Mouse (Mus musculus) hindbrain, embryonic 14.5 days (tissue): ENCODE measurements at regions not wholly inside any gene's neighbourhood (a gene's known extent, or its start where the extent isn't known, plus 50 kb on each side); places are given as distances from the start of the nearest gene placed in this dataset.
"Not testable (repeated sequence)": the region's sequence is repeated elsewhere in the genome, so short reads cannot be mapped to it uniquely, and the experiment has no call there.

ENCODE experiments used
- ATAC-seq: fragments of 200-750 bp; cut with Nextera tagmentation; 2 replicates; pipeline ENCODE4 v1.8.0; 2017; ENCODE audit warnings: moderate number of reproducible peaks, mild to moderate bottlenecking, moderate TSS enrichment, moderate library complexity; ENCODE audit not compliant: low FRiP score
- DNase-seq: peaks from one replicate; pipeline ENCODE4 v3.0.0-alpha.2; 2015; ENCODE audit warnings: low spot score
- H3K27ac ChIP-seq: fragments of 300-500 bp; sonication (generic); 2 replicates; pipeline ENCODE4 v1.5.1; 2014; ENCODE audit warnings: mild to moderate bottlenecking, moderate library complexity
- H3K27me3 ChIP-seq: fragments of 300-500 bp; sonication (generic); 2 replicates; pipeline ENCODE4 v1.6.1; 2014; ENCODE audit warnings: mild to moderate bottlenecking, low read length, mixed read lengths; ENCODE audit not compliant: control insufficient read depth, insufficient read depth
- H3K36me3 ChIP-seq: fragments of 300-500 bp; sonication (generic); replicated peaks from 2 replicates; pipeline ENCODE4 v1.6.1; 2014; ENCODE audit not compliant: control insufficient read depth, insufficient read depth
- H3K4me1 ChIP-seq: fragments of 300-500 bp; sonication (generic); replicated peaks from 2 replicates; pipeline ENCODE4 v1.6.1; 2014; ENCODE audit warnings: antibody characterized with exemption, low read length, mixed read lengths; ENCODE audit not compliant: control insufficient read depth, insufficient read depth
- H3K4me2 ChIP-seq: fragments of 300-500 bp; sonication (generic); replicated peaks from 2 replicates; pipeline ENCODE4 v1.6.1; 2014; ENCODE audit warnings: mild to moderate bottlenecking, moderate library complexity
- H3K4me3 ChIP-seq: fragments of 300-500 bp; sonication (generic); replicated peaks from 2 replicates; pipeline ENCODE4 v1.5.1; 2014; ENCODE audit warnings: mild to moderate bottlenecking, low read length
- H3K9ac ChIP-seq: fragments of 300-500 bp; sonication (generic); 2 replicates; pipeline ENCODE4 v1.6.1; 2014
- H3K9me3 ChIP-seq: fragments of 300-500 bp; sonication (generic); 2 replicates; pipeline ENCODE4 v1.6.1; 2016; ENCODE audit warnings: low read length; ENCODE audit not compliant: control insufficient read depth
- WGBS: fragments of 180-500 bp; shearing (Covaris S2); extraction: QIAGEN DNeasy Blood & Tissue Kit; methylation state at CpG from one replicate; pipeline ENCODE4 v1.1.7; 2014; 5-methylcytosine and 5-hydroxymethylcytosine counted together

GRCm38 (mm10) chr11:111996395-111996794, 785.6 kb upstream of the Sox9 start:
- Histone ChIP-seq H3K27ac (no peak overlapping the region), H3K27me3 (no peaks in the 10 kb centered on the region), H3K4me1 (no peaks in the 10 kb centered on the region), H3K4me2 (no peak overlapping the region), H3K9ac (no peak overlapping the region), H3K36me3 (no peaks in the 10 kb centered on the region), H3K4me3 (no peak overlapping the region), H3K9me3 (no peaks in the 10 kb centered on the region)
- 74% methylated on average over 4 of the region's 4 CpGs for WGBS
- DNase-seq = no peak
- no peak for ATAC-seq

- not testable (repeated sequence) for H3K9me3 ChIP-seq, H3K4me2 ChIP-seq, H3K4me1 ChIP-seq, H3K9ac ChIP-seq, H3K27me3 ChIP-seq, H3K4me3 ChIP-seq, H3K27ac ChIP-seq, DNase-seq, H3K36me3 ChIP-seq
- ATAC-seq = peak; percentile 80; the same call in 1 of the 2 replicates
- 100% methylated on average over 1 of the region's 2 CpGs for WGBS
Measured at GRCm38 (mm10) chr11:112010848-112011247, 771.2 kb upstream of the Sox9 start.

- Histone ChIP-seq H3K4me2 (no peak overlapping the region), H3K4me3 (no peak overlapping the region), H3K36me3 (no peaks in the 10 kb centered on the region), H3K9ac (no peak overlapping the region), H3K4me1 (no peaks in the 10 kb centered on the region), H3K27ac (no peak overlapping the region), H3K9me3 (no peaks in the 10 kb centered on the region), H3K27me3 (no peaks in the 10 kb centered on the region)
- ATAC-seq = no peak
- DNase-seq = no peak
- WGBS = 91% methylated on average over 3 of the region's 3 CpGs
Measured at GRCm38 (mm10) chr11:112017906-112018305, 764.1 kb upstream of the Sox9 start.

GRCm38 (mm10) chr11:112028031-112028430, 754.0 kb upstream of the Sox9 start:
- ATAC-seq = no peak
- 84% methylated on average over 5 of the region's 5 CpGs for WGBS

GRCm38 (mm10) chr11:112038741-112039140, 743.3 kb upstream of the Sox9 start:
- no peaks in the 10 kb centered on the region for H3K27me3 ChIP-seq
- H3K4me2 ChIP-seq = no peak overlapping the region
- no peak overlapping the region for H3K27ac ChIP-seq
- H3K4me3 ChIP-seq = no peak overlapping the region
- no peak overlapping the region for H3K9ac ChIP-seq
- WGBS = 94% methylated on average over 11 of the region's 11 CpGs
- no peak for DNase-seq
- H3K4me1 ChIP-seq = no peaks in the 10 kb centered on the region
- H3K9me3 ChIP-seq = no peaks in the 10 kb centered on the region
- ATAC-seq = no peak
- H3K36me3 ChIP-seq = no peaks in the 10 kb centered on the region

More at GRCm38 (mm10) chr11:112028031-112028430, 754.0 kb upstream of the Sox9 start:
- Histone ChIP-seq H3K36me3 (no peaks in the 10 kb centered on the region), H3K27ac (no peak overlapping the region), H3K4me1 (no peaks in the 10 kb centered on the region), H3K9ac (no peak overlapping the region), H3K9me3 (peaks cover 8% of the 10 kb centered on the region; the same call in 1 of the 2 replicates), H3K4me3 (no peak overlapping the region), H3K4me2 (no peak overlapping the region), H3K27me3 (no peaks in the 10 kb centered on the region)
- no peak for DNase-seq

GRCm38 (mm10) chr11:112044455-112044854, 737.6 kb upstream of the Sox9 start:
- no peaks in the 10 kb centered on the region for H3K27me3 ChIP-seq
- WGBS = 44% methylated on average over 5 of the region's 5 CpGs
- no peak overlapping the region for H3K4me3 ChIP-seq

GRCm38 (mm10) chr11:112045353-112045752, 736.7 kb upstream of the Sox9 start:
- H3K27ac ChIP-seq = no peak overlapping the region

More at GRCm38 (mm10) chr11:112044455-112044854, 737.6 kb upstream of the Sox9 start:
- ATAC-seq = no peak
- no peak for DNase-seq
- Histone ChIP-seq H3K27ac (no peak overlapping the region), H3K9me3 (no peaks in the 10 kb centered on the region), H3K9ac (no peak overlapping the region), H3K36me3 (no peaks in the 10 kb centered on the region), H3K4me2 (no peak overlapping the region), H3K4me1 (no peaks in the 10 kb centered on the region)

GRCm38 (mm10) chr11:112050362-112050761, 731.7 kb upstream of the Sox9 start:
- Histone ChIP-seq H3K9ac (no peak overlapping the region), H3K9me3 (no peaks in the 10 kb centered on the region), H3K36me3 (no peaks in the 10 kb centered on the region), H3K27me3 (no peaks in the 10 kb centered on the region), H3K4me1 (no peaks in the 10 kb centered on the region), H3K4me2 (no peak overlapping the region), H3K4me3 (no peak overlapping the region), H3K27ac (no peak overlapping the region)
- ATAC-seq = no peak
- no peak for DNase-seq
- 29% methylated on average over 7 of the region's 7 CpGs for WGBS

More at GRCm38 (mm10) chr11:112045353-112045752, 736.7 kb upstream of the Sox9 start:
- Histone ChIP-seq H3K4me2 (no peak overlapping the region), H3K9ac (no peak overlapping the region), H3K9me3 (no peaks in the 10 kb centered on the region), H3K4me3 (no peak overlapping the region), H3K36me3 (no peaks in the 10 kb centered on the region), H3K27me3 (no peaks in the 10 kb centered on the region), H3K4me1 (no peaks in the 10 kb centered on the region)
- DNase-seq (no peak), ATAC-seq (no peak)
- WGBS = 94% methylated on average over 2 of the region's 2 CpGs

GRCm38 (mm10) chr11:112055591-112055990, 726.4 kb upstream of the Sox9 start:
- WGBS = 58% methylated on average over 6 of the region's 6 CpGs
- H3K27ac ChIP-seq = 0 out of 2 replicates have a peak overlapping the region, but pooled peaks have one; percentile 43
- no peaks in the 10 kb centered on the region for H3K9me3 ChIP-seq
- DNase-seq (peak; percentile 33), ATAC-seq (no peak)
- H3K27me3 ChIP-seq = no peaks in the 10 kb centered on the region
- H3K4me2 ChIP-seq = no peak overlapping the region
- H3K4me3 ChIP-seq = no peak overlapping the region
- no peak overlapping the region for H3K9ac ChIP-seq
- no peaks in the 10 kb centered on the region for H3K36me3 ChIP-seq
- no peaks in the 10 kb centered on the region for H3K4me1 ChIP-seq

GRCm38 (mm10) chr11:112067176-112067575, 714.8 kb upstream of the Sox9 start:
- Histone ChIP-seq H3K4me1 (no peaks in the 10 kb centered on the region), H3K27ac (no peak overlapping the region), H3K27me3 (no peaks in the 10 kb centered on the region), H3K9me3 (no peaks in the 10 kb centered on the region), H3K36me3 (no peaks in the 10 kb centered on the region), H3K9ac (no peak overlapping the region), H3K4me3 (no peak overlapping the region), H3K4me2 (no peak overlapping the region)
- WGBS = 83% methylated on average over 3 of the region's 3 CpGs
- no peak for DNase-seq
- no peak for ATAC-seq
